Mouse (Mus musculus): ENCODE data around the gene 4930430A15Rik. TPM values are rescaled to one million over a fixed set of nuclear protein-coding genes. Genes with fewer than 3 reads are reported as not detected.

4930430A15Rik gene
- not detected for total RNA-seq (2021)

DNA sequence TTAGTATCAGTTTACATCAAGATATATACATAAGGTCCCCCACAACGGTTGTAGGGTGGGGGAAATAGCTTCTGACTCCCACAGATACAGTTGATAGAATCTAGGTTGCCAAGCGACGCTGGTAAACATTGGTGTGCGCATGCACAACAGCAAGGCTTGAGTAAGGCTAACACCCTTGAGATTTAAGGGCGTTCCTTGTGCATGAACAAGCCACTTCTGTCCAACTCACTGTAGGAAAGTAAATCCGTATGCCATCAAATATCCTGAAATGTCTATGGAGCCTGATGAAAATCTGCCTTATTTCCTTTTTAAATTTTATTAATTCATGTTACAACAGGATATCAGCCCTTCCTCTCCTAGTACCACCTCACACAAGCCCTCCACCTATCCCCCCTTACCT, at the start of gene 4930430A15Rik:
Gene 4930430A15Rik, minus strand, starts transcription at position 101 of the 400 bp plus-strand sequence.
- DNase-seq = no peak

DNA sequence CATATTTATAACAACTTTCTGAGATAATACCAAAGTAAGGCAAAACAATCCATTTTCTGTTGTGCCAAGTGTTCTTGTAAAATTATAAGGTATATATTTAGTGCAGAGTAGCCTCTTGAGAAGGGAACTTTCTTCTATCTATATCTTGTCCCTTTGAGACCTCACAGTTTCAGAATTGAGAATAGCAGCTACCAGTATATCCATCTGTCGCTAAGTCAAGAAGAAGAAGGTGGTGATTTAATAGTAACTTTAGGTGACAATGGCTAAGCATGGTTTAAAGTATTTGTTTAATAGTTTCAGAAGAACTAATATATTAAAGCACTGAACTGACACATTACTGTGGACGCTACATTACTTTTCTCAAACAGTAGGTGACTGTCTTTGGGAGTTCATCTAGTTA, 44.6 kb upstream of the 4930430A15Rik start, which contains the start of gene Olfr1277:
Gene Olfr1277, minus strand, starts transcription at position 101 of the 400 bp plus-strand sequence.
- DNase-seq = no peak
- intact Hi-C loops (cut with DNase I) = no loop called here

More for the DNA sequence above, at the start of gene 4930430A15Rik:
- intact Hi-C loops (cut with DNase I) = no loop called here

DNA sequence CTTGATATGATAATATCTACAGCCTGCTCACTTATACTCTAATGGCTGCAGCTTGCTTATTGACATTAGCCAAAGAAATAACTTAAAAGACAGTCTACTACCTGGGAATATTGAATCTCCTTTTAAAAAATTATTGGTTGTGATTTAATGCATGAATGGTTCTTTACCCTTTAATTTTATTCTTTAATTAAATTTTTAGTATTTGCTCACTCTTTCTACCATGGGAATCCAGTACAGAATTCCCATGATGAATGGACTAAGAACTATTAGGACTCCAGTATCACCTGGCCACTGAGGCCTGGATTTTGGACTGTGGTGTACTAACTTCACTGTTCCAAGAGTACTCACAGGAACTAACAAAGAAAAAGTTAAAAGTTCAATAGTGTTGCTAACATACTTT, 24.8 kb upstream of the 4930430A15Rik start, which contains the start of gene Olfr1276:
Gene Olfr1276, plus strand, starts transcription at position 301 of the 400 bp plus-strand sequence.
- no peak for DNase-seq
- intact Hi-C loops (cut with DNase I) = no loop called here

DNA sequence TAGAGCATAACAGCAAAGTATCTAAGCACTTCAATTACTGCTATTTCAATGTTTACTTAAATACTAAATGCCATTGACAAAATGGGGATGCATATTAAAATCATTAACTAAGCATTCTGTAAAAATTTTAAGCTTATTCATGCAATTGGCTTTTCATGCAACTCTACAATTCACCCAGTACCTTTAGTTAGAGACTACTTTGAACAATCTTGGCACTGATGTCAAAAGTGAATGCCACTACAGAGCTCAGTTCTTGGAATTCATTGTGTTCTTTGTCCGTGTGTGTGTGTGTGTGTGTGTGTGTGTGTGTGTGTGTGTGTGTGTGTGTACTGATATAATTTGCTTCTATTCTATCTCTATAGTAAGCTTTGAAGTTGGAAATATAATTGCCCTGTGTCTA, 5.8 kb upstream of the 4930430A15Rik start, which contains the start of gene Olfr1275:
Gene Olfr1275, minus strand, starts transcription at position 101 of the 400 bp plus-strand sequence.
- intact Hi-C loops (cut with DNase I) = no loop called here
- no peak for DNase-seq

DNA sequence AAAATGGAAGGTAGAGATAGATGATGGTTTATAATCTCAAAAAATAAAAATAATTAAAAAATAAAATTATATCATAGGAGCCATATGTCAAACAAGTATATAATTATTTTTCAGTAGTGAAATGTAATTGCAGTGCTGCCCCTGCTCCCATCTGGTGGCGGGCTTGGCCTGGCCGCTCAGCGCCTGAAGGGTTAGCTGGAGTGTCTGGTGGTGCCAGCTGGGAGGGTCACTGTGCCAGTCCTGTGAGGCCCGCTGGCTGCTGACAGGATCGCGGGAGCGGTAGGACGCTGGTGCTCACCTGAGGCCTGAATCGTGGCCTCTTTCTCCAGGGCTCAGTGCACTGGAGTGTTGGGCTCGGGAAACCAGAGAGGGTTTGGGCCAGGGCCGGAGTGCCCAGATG, 47.3 kb downstream of the 4930430A15Rik start:
- intact Hi-C loops (cut with DNase I) = no loop called here
- DNase-seq = peak; percentile 1

DNA sequence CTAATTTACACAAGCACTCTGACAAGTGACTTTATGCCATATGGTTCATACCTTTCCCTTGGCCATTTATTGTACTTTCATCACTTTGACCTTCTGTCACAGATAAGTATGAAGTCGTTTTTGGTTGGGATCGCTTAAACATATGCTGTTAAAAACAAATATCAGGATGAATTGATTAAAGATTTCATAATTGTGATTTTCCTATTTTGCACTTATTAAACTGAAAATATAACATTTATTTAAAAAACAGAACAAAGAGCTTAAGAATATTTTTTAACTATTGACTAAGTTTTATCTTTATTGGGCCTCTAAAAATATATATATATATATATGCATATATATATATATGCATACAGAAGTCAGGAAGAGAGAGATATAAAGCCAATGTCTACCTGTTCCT, 76.6 kb downstream of the 4930430A15Rik start, which contains the start of gene Gm15130:
Gene Gm15130, minus strand, starts transcription at position 101 of the 400 bp plus-strand sequence.
- intact Hi-C loops (cut with DNase I) = no loop called here
- DNase-seq = no peak

DNA sequence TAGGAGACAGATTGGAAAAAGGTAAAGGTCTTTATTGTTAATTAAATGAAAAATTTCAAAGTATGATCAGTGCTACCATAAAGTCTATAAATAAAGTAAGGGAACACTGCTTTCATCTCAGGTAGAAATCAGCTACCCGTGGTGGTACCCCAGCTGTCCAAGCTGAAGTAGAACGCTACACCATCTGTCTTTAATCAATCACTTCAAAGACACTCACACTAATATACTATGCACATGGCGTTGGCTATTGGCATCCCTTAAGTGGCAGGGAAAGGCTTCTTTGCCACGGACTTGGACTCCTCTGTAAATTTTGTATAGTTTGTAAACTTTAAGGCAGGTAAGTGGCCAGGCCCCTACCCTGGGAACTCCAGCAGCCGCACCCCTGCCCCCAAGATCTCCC, 93.7 kb downstream of the 4930430A15Rik start:
- intact Hi-C loops (cut with DNase I) = no loop called here
- DNase-seq = no peak

Other genes with a start within 250 kb of the 4930430A15Rik start
- not detected for gene Gm13941, start 123.6 kb downstream of the 4930430A15Rik start, total RNA-seq (2021)
- not detected for gene Gm15130, start 76.7 kb downstream of the 4930430A15Rik start, total RNA-seq (2021)
- gene Olfr1275, start 5.7 kb upstream of the 4930430A15Rik start, total RNA-seq (2021) = not detected
- gene Olfr1276, start 24.9 kb upstream of the 4930430A15Rik start, total RNA-seq (2021) = not detected
- not detected for gene Olfr1277, start 44.5 kb upstream of the 4930430A15Rik start, total RNA-seq (2021)
- not detected for gene Olfr1278, start 60.5 kb upstream of the 4930430A15Rik start, total RNA-seq (2021)
- not detected for gene Olfr1279, start 71.0 kb upstream of the 4930430A15Rik start, total RNA-seq (2021)
- gene Olfr1280, start 84.4 kb upstream of the 4930430A15Rik start, total RNA-seq (2021) = not detected
- gene Olfr1281, start 96.9 kb upstream of the 4930430A15Rik start, total RNA-seq (2021) = not detected
- gene Olfr1282, start 106.5 kb upstream of the 4930430A15Rik start, total RNA-seq (2021) = not detected
- gene Olfr1283, start 137.2 kb upstream of the 4930430A15Rik start, total RNA-seq (2021) = not detected
- not detected for gene Olfr1284, start 145.9 kb upstream of the 4930430A15Rik start, total RNA-seq (2021)
- gene Olfr1286, start 193.5 kb upstream of the 4930430A15Rik start, total RNA-seq (2021) = not detected
- not detected for gene Olfr1287, start 219.5 kb upstream of the 4930430A15Rik start, total RNA-seq (2021)
- not detected for gene Olfr1288, start 244.5 kb upstream of the 4930430A15Rik start, total RNA-seq (2021)

Data from left cerebral cortex, postnatal 4 days (tissue).